Mouse (Mus musculus): Measurements from ENCODE around the gene S100a6. TPM values are rescaled to one million over a fixed set of nuclear protein-coding genes. Genes with fewer than 3 reads are reported as not detected.

S100a6 gene
- total RNA-seq, 1 experiment from 2014 or later = 31.3 TPM

- no peak for DNase-seq
Observed at GRCm38 (mm10) chr3:90600458-90601195, 12.1 kb upstream of the S100a6 start.

- no peak for DNase-seq
Observed at GRCm38 (mm10) chr3:90601486-90602110, 11.1 kb upstream of the S100a6 start, which contains the start of gene Gm42674. Gene Gm42674, plus strand, starts transcription at chr3:90601904.

GRCm38 (mm10) chr3:90603623-90604022 lies 9.1 kb upstream of the S100a6 start, which contains the start of gene S100a4:
Gene S100a4, plus strand, starts transcription at chr3:90603771.
- no peak for DNase-seq

GRCm38 (mm10) chr3:90604416-90604815 lies 8.3 kb upstream of the S100a6 start:
- peak; percentile 86 for DNase-seq

- no peak for DNase-seq
Observed at GRCm38 (mm10) chr3:90605049-90605448, 7.6 kb upstream of the S100a6 start.

- DNase-seq = no peak
Observed at GRCm38 (mm10) chr3:90605736-90606135, 6.9 kb upstream of the S100a6 start.

GRCm38 (mm10) chr3:90606185-90606584 lies 6.5 kb upstream of the S100a6 start:
- DNase-seq = no peak

- DNase-seq = no peak
Observed at GRCm38 (mm10) chr3:90607361-90607760, 5.3 kb upstream of the S100a6 start.

GRCm38 (mm10) chr3:90608223-90608622 lies 4.5 kb upstream of the S100a6 start, which contains the start of gene S100a5:
Gene S100a5, plus strand, starts transcription at chr3:90608523.
- DNase-seq = no peak

- no peak for DNase-seq
Observed at GRCm38 (mm10) chr3:90609102-90609501, 3.6 kb upstream of the S100a6 start.

- DNase-seq = no peak
Observed at GRCm38 (mm10) chr3:90611494-90611893, 1.2 kb upstream of the S100a6 start.

- no peak for DNase-seq
Observed at GRCm38 (mm10) chr3:90612061-90612460, 621 bp upstream of the S100a6 start.

- DNase-seq = no peak
Observed at GRCm38 (mm10) chr3:90613461-90614147, 922 bp downstream of the S100a6 start.

- no peak for DNase-seq
Observed at GRCm38 (mm10) chr3:90614148-90614530, 1.5 kb downstream of the S100a6 start.

- DNase-seq = no peak
Observed at GRCm38 (mm10) chr3:90614611-90615251, 2.0 kb downstream of the S100a6 start.

- DNase-seq = peak; percentile 66
Observed at GRCm38 (mm10) chr3:90615415-90615814, 2.7 kb downstream of the S100a6 start.

- no peak for DNase-seq
Observed at GRCm38 (mm10) chr3:90615911-90616310, 3.2 kb downstream of the S100a6 start.

GRCm38 (mm10) chr3:90617586-90617985 lies 4.9 kb downstream of the S100a6 start:
- no peak for DNase-seq

- no peak for DNase-seq
Observed at GRCm38 (mm10) chr3:90621552-90621951, 8.9 kb downstream of the S100a6 start.

GRCm38 (mm10) chr3:90623435-90624071 lies 10.9 kb downstream of the S100a6 start:
- DNase-seq = peak; percentile 73

- DNase-seq = no peak
Observed at GRCm38 (mm10) chr3:90625496-90625895, 12.8 kb downstream of the S100a6 start.

All from adrenal gland, postnatal 25 days (tissue).